Mouse (Mus musculus) embryonic facial prominence, embryonic 13.5 days (tissue): ENCODE measurements around the gene Gpatch3. TPM values are rescaled to one million over a fixed set of nuclear protein-coding genes. Genes with fewer than 3 reads are reported as not detected.

Experiments used
- ATAC-seq: fragments of 200-750 bp; cut with Nextera tagmentation; 2 replicates; pipeline ENCODE4 v1.8.0; 2017; ENCODE audit warnings: low read depth; ENCODE audit not compliant: insufficient number of reproducible peaks, insufficient read depth, low FRiP score, low TSS enrichment
- H3K27ac ChIP-seq: fragments of 300-500 bp; sonication (generic); 2 replicates; pipeline ENCODE4 v1.5.1; 2015; ENCODE audit warnings: moderate library complexity, mild to moderate bottlenecking, inconsistent platforms
- H3K27me3 ChIP-seq: fragments of 300-500 bp; sonication (generic); 2 replicates; pipeline ENCODE4 v1.6.1; 2015; ENCODE audit warnings: mild to moderate bottlenecking, inconsistent platforms
- H3K36me3 ChIP-seq: fragments of 300-500 bp; sonication (generic); 2 replicates; pipeline ENCODE4 v1.6.1; 2015; ENCODE audit warnings: mild to moderate bottlenecking, inconsistent platforms
- H3K4me1 ChIP-seq: fragments of 300-500 bp; sonication (generic); 2 replicates; pipeline ENCODE4 v1.6.1; 2015; ENCODE audit warnings: inconsistent platforms
- H3K4me2 ChIP-seq: fragments of 300-500 bp; sonication (generic); 2 replicates; pipeline ENCODE4 v1.6.1; 2015; ENCODE audit warnings: moderate library complexity, mild to moderate bottlenecking, inconsistent platforms
- H3K4me3 ChIP-seq: fragments of 300-500 bp; sonication (generic); 2 replicates; pipeline ENCODE4 v1.5.1; 2015; ENCODE audit warnings: mild to moderate bottlenecking, inconsistent platforms
- H3K9ac ChIP-seq: fragments of 300-500 bp; sonication (generic); 2 replicates; pipeline ENCODE4 v1.6.1; 2015; ENCODE audit warnings: mild to moderate bottlenecking, inconsistent platforms
- H3K9me3 ChIP-seq: fragments of 300-500 bp; sonication (generic); 2 replicates; pipeline ENCODE4 v1.6.1; 2016; ENCODE audit warnings: inconsistent platforms
- WGBS: fragments of 180-500 bp; shearing (Covaris S2); methylation state at CpG from one replicate; pipeline ENCODE4 v1.1.7; 2015; ENCODE audit warnings: mixed read lengths; 5-methylcytosine and 5-hydroxymethylcytosine counted together
- polyA plus RNA-seq: library from polyadenylated mRNA; unstranded; fragments of >200 nt; fragmentation: Nextera tagmentation; extraction: Ambion mirVana; gene quantifications from 2 replicates; pipeline ENCODE4 v1.2.1, GENCODE M21; 2015

Gene Gpatch3
- polyA plus RNA-seq, 1 experiment from 2014 or later: 9.5 TPM

DNA sequence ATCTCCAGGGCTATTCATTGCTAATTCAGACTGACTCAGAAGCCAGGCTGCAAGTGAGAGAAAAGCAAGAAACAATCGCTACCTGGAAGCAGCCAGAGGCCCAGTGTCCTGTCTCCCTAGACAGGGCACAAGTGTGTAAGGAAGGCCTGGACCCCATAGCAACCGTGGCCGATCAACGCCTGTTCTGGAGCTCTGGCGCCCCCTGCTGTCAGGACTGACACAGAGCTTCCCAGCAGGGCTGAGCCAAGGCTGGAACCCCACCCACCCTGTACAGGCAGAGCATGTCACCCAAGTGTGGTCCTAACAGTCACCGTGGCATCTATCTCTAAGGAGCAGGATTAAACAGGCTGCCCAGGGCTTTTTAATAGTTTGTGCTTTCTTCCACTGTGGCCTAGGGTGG lies 35.2 kb downstream of the Gpatch3 start:
- 18% methylated on average over 6 of the region's 6 CpGs for WGBS
- H3K9ac ChIP-seq: no peak overlapping the region
- H3K36me3 ChIP-seq: peaks cover 87% of the 10 kb centered on the region
- H3K4me1 ChIP-seq: peaks cover 15% of the 10 kb centered on the region; the same call in 1 of the 2 replicates
- H3K27ac ChIP-seq: no peak overlapping the region
- no peak overlapping the region for H3K4me2 ChIP-seq
- ATAC-seq: 0 out of 2 replicates have a peak, but pooled peaks have one; percentile 32
- H3K9me3 ChIP-seq: no peaks in the 10 kb centered on the region; the same call in 1 of the 2 replicates
- H3K27me3 ChIP-seq: no peaks in the 10 kb centered on the region
- H3K4me3 ChIP-seq: no peak overlapping the region

- no peak for ATAC-seq
Observed at GRCm38 (mm10) chr4:133611815-133612214, 37.3 kb downstream of the Gpatch3 start.

DNA sequence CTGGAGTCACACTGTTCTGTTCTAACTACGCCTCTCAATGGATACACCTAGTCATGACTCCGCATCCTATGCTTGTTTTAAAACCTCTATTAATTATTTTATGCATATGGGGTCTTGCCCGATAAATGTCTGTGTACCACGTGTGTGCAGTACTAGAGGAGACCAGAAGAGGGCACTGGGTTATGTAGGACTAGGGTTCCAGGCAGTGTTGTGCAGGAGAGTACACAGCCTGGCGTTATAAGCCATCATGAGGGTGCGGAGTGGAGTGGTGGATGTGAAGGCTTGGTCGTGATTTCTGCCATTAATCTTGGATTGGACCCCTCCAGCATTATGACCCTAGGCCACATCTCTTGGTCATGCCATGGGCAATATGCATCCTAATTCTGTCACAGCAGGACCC lies 37.9 kb downstream of the Gpatch3 start:
- 97% methylated on average over 7 of the region's 7 CpGs for WGBS
- Histone ChIP-seq H3K4me2 (no peak overlapping the region), H3K36me3 (peaks cover 84% of the 10 kb centered on the region), H3K4me3 (no peak overlapping the region), H3K9me3 (no peaks in the 10 kb centered on the region; the same call in 1 of the 2 replicates), H3K9ac (no peak overlapping the region), H3K4me1 (no peaks in the 10 kb centered on the region), H3K27ac (no peak overlapping the region), H3K27me3 (no peaks in the 10 kb centered on the region)
- no peak for ATAC-seq

More at GRCm38 (mm10) chr4:133611815-133612214, 37.3 kb downstream of the Gpatch3 start:
- no peak overlapping the region for H3K27ac ChIP-seq
- H3K9me3 ChIP-seq: no peaks in the 10 kb centered on the region; the same call in 1 of the 2 replicates
- H3K4me1 ChIP-seq: 0 out of 2 replicates have a peak, but pooled peaks cover 4% of the 10 kb centered on the region
- peaks cover 85% of the 10 kb centered on the region for H3K36me3 ChIP-seq
- H3K4me2 ChIP-seq: no peak overlapping the region
- no peak overlapping the region for H3K4me3 ChIP-seq
- H3K9ac ChIP-seq: no peak overlapping the region
- 94% methylated on average over 5 of the region's 5 CpGs for WGBS
- no peaks in the 10 kb centered on the region for H3K27me3 ChIP-seq

DNA sequence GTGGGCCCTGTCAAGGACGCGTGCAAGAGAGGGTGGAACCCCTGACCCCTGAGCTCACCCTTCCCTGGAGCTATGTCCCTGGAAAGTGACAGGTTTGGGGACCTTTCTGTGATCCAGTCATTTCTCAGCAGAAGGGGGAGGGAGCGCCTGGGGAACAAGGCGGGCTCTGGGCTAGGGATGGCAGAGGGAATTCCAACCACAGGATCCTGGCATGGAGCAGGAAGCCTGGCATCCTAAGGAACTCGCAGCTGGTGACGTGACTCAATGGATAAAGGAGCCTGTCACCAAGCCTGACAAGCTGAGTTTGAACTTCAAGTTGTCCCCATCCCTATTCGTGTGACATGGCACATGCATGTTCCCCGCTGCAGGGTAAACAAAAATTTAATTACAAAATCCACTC lies 38.5 kb downstream of the Gpatch3 start:
- Histone ChIP-seq H3K4me1 (no peaks in the 10 kb centered on the region), H3K9ac (no peak overlapping the region), H3K4me3 (no peak overlapping the region), H3K4me2 (no peak overlapping the region), H3K27ac (no peak overlapping the region), H3K27me3 (no peaks in the 10 kb centered on the region), H3K36me3 (peaks cover 85% of the 10 kb centered on the region), H3K9me3 (no peaks in the 10 kb centered on the region; the same call in 1 of the 2 replicates)
- WGBS: 89% methylated on average over 8 of the region's 8 CpGs
- ATAC-seq: no peak

- no peak overlapping the region for H3K9ac ChIP-seq
- H3K27me3 ChIP-seq: no peaks in the 10 kb centered on the region
- no peak overlapping the region for H3K27ac ChIP-seq
- ATAC-seq: no peak
- H3K4me3 ChIP-seq: no peak overlapping the region
- WGBS: 93% methylated on average over 4 of the region's 4 CpGs
- H3K4me2 ChIP-seq: no peak overlapping the region
- no peaks in the 10 kb centered on the region; the same call in 1 of the 2 replicates for H3K9me3 ChIP-seq
- H3K4me1 ChIP-seq: no peaks in the 10 kb centered on the region
- peaks cover 79% of the 10 kb centered on the region for H3K36me3 ChIP-seq
Observed at GRCm38 (mm10) chr4:133613867-133614266, 39.3 kb downstream of the Gpatch3 start.

DNA sequence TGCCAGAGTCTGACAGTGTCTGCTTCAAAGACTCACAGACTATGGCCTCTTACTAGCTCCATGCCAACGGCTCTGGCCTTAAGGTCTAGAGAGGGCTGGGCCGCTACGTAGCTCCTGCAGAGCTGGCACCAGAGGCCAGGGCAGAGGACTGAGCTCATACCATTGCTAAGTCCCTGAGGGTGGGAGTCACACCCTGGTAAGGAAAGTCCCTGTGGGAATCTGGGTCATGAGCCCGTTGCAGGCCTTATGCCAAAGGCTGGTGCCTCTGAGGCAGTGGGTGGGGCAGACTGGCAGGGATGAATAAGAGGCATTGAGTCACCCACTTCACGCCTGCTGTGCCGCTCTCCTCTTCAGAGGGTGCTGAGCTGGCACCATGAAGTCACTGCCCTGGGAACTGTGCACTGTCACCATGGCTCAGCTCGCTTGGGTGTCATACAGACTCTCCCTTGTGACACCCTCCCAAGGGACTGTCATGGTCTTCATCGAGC lies 39.8 kb downstream of the Gpatch3 start:
- ATAC-seq: no peak; the same call in 1 of the 2 replicates
- H3K4me3 ChIP-seq: no peak overlapping the region
- no peak overlapping the region for H3K27ac ChIP-seq
- no peaks in the 10 kb centered on the region for H3K4me1 ChIP-seq
- no peaks in the 10 kb centered on the region; the same call in 1 of the 2 replicates for H3K9me3 ChIP-seq
- H3K27me3 ChIP-seq: no peaks in the 10 kb centered on the region
- no peak overlapping the region for H3K4me2 ChIP-seq
- H3K36me3 ChIP-seq: peaks cover 81% of the 10 kb centered on the region
- WGBS: 92% methylated on average over 8 of the region's 8 CpGs
- H3K9ac ChIP-seq: no peak overlapping the region

DNA sequence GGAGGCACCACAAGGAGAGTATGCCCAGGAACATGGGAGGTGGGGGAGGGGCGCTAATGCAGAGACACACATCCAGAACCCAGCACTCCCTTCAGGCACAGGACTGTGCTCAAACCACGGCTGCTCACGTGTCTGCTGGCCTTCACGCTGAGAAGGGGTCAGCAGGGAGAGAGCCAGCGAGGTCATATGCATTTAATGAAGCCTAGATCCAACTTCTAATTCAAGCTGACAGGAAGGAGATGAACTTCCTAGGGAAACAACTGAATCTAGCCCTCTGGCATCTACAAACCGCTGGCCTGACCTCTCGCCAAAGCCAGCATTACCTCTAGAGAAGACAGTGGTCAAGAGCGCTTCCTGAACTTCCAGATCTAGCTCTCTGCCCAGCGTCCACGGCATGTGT lies 40.9 kb downstream of the Gpatch3 start:
- H3K27ac ChIP-seq: no peak overlapping the region; the same call in 1 of the 2 replicates
- no peak overlapping the region for H3K4me3 ChIP-seq
- peaks cover 79% of the 10 kb centered on the region for H3K36me3 ChIP-seq
- 64% methylated on average over 10 of the region's 10 CpGs for WGBS
- H3K27me3 ChIP-seq: no peaks in the 10 kb centered on the region
- H3K4me1 ChIP-seq: no peaks in the 10 kb centered on the region
- H3K9ac ChIP-seq: no peak overlapping the region
- H3K4me2 ChIP-seq: no peak overlapping the region
- no peaks in the 10 kb centered on the region; the same call in 1 of the 2 replicates for H3K9me3 ChIP-seq
- no peak for ATAC-seq

DNA sequence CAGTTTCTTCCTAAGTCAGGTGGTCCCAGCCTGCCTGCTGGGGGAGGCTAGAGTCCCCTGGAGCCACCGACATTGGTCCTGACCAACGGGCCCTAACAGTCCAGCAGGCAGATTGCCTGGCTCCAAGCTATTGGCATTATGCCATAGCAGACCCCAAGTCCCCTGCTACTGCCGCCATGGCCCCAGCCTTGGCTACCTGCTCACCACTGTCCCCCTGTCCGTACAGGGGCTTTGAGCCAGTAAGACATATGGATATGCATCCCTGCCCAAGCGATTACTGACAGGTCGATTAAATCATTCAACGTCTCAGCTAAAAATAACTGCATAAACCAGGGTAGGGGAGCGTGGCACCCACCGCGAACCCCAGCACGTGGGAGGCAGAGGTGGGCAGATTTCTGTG lies 43.4 kb downstream of the Gpatch3 start:
- ATAC-seq: no peak
- peaks cover 65% of the 10 kb centered on the region for H3K36me3 ChIP-seq
- 93% methylated on average over 11 of the region's 11 CpGs for WGBS

DNA sequence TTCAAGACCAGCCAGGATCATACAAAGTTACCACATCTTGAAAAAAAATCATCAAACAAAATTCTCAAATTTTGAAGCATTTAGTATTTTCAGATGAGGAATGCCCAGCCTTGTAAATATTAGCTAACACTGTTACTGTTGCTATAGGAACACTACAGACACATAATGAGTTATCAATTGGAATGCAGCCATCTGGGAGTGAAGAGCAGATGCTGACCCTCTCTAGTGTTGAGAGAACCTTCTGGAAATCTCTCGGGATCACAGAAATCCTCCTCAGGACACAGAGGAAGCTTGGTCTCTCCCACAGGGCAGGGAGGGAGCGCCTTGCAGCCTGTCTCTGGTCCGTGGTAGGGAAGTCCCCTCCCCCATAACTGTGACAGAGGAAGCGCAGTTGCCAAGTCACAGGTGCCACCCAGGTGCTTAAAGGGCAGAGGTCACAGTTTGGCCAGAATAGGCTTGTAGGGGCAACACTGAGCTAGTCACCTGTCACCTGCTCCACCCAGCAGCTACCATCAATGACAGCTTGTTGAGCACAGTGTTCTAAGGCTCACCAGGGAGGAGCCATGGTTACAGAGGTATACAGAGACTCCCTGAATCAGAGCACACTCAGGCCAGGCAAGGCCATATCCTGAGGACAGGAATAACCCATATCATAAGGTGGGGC lies 45.1 kb downstream of the Gpatch3 start:
- Histone ChIP-seq H3K9ac (no peak overlapping the region), H3K36me3 (peaks cover 61% of the 10 kb centered on the region), H3K9me3 (no peaks in the 10 kb centered on the region), H3K4me3 (no peak overlapping the region), H3K4me1 (no peaks in the 10 kb centered on the region; the same call in 1 of the 2 replicates), H3K4me2 (no peak overlapping the region), H3K27me3 (no peaks in the 10 kb centered on the region), H3K27ac (no peak overlapping the region)
- no peak for ATAC-seq
- 74% methylated on average over 4 of the region's 4 CpGs for WGBS

More for the DNA sequence above, 43.4 kb downstream of the Gpatch3 start:
- Histone ChIP-seq H3K9me3 (no peaks in the 10 kb centered on the region), H3K4me1 (no peaks in the 10 kb centered on the region; the same call in 1 of the 2 replicates), H3K4me3 (no peak overlapping the region), H3K27me3 (no peaks in the 10 kb centered on the region), H3K4me2 (no peak overlapping the region), H3K9ac (no peak overlapping the region), H3K27ac (no peak overlapping the region)

- H3K9me3 ChIP-seq: no peaks in the 10 kb centered on the region
- WGBS: 81% methylated on average over 8 of the region's 8 CpGs
- H3K36me3 ChIP-seq: peaks cover 61% of the 10 kb centered on the region
- no peak overlapping the region for H3K27ac ChIP-seq
- no peak overlapping the region for H3K4me3 ChIP-seq
- no peak for ATAC-seq
- no peaks in the 10 kb centered on the region for H3K27me3 ChIP-seq
- H3K4me1 ChIP-seq: no peaks in the 10 kb centered on the region; the same call in 1 of the 2 replicates
- H3K9ac ChIP-seq: no peak overlapping the region
- no peak overlapping the region for H3K4me2 ChIP-seq
Observed at GRCm38 (mm10) chr4:133620668-133621067, 46.1 kb downstream of the Gpatch3 start.

- H3K4me1 ChIP-seq: no peaks in the 10 kb centered on the region; the same call in 1 of the 2 replicates
- H3K9me3 ChIP-seq: no peaks in the 10 kb centered on the region
- no peak overlapping the region for H3K27ac ChIP-seq
- H3K27me3 ChIP-seq: no peaks in the 10 kb centered on the region
- ATAC-seq: no peak
- H3K9ac ChIP-seq: no peak overlapping the region
- no peak overlapping the region for H3K4me2 ChIP-seq
- H3K4me3 ChIP-seq: no peak overlapping the region
- H3K36me3 ChIP-seq: peaks cover 61% of the 10 kb centered on the region
- WGBS: 78% methylated on average over 11 of the region's 11 CpGs
Observed at GRCm38 (mm10) chr4:133622161-133622695, 47.7 kb downstream of the Gpatch3 start.

DNA sequence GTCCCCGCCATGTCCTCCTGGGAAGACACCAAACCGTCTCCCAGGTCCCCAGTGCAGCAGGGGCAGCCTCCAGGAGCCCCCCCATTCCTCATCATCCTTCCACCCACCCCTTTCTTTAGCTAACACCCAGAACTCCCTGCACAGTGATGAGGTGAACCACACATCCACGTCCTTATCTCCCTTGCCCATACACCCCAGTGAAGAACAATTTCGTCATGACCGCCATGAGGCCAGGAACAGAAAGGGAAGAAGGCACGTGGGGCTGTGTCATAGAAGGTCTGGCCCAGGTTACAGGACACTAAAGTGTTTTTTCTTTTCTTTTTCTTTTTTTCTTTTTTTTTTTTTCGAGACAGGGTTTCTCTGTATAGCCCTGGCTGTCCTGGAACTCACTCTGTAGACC lies 50.3 kb downstream of the Gpatch3 start:
- Histone ChIP-seq H3K9me3 (no peaks in the 10 kb centered on the region), H3K9ac (no peak overlapping the region), H3K4me2 (no peak overlapping the region), H3K36me3 (peaks cover 47% of the 10 kb centered on the region), H3K27ac (no peak overlapping the region), H3K4me1 (no peaks in the 10 kb centered on the region; the same call in 1 of the 2 replicates), H3K4me3 (no peak overlapping the region), H3K27me3 (no peaks in the 10 kb centered on the region)
- 88% methylated on average over 7 of the region's 7 CpGs for WGBS
- ATAC-seq: no peak
